Mouse (Mus musculus): ENCODE measurements around the gene Cd86.

The Cd86 gene

GRCm38 (mm10) chr16:36665782-36666181 lies at the start of gene Cd86:
Gene Cd86, minus strand, starts transcription at chr16:36666081.
- DNase-seq (ENCODE audit: low spot score) = no peak

GRCm38 (mm10) chr16:36711760-36712159 lies 45.9 kb upstream of the Cd86 start:
- no peak for DNase-seq (ENCODE audit: low spot score)

- no peak for DNase-seq (ENCODE audit: low spot score)
These were observed 44.9 kb upstream of the Cd86 start for GRCm38 (mm10) chr16:36710794-36711193.

- DNase-seq (ENCODE audit: low spot score) = no peak
These were observed 43.5 kb upstream of the Cd86 start for GRCm38 (mm10) chr16:36709405-36709804.

- no peak for DNase-seq (ENCODE audit: low spot score)
These were observed 42.9 kb upstream of the Cd86 start for GRCm38 (mm10) chr16:36708751-36709150.

GRCm38 (mm10) chr16:36707702-36708423 lies 42.0 kb upstream of the Cd86 start:
- no peak for DNase-seq (ENCODE audit: low spot score)

GRCm38 (mm10) chr16:36700484-36700883 lies 34.6 kb upstream of the Cd86 start:
- no peak for DNase-seq (ENCODE audit: low spot score)

GRCm38 (mm10) chr16:36697331-36697730 lies 31.4 kb upstream of the Cd86 start:
- DNase-seq (ENCODE audit: low spot score) = no peak

GRCm38 (mm10) chr16:36694798-36695290 lies 29.0 kb upstream of the Cd86 start:
- no peak for DNase-seq (ENCODE audit: low spot score)

- DNase-seq (ENCODE audit: low spot score) = no peak
These were observed 28.0 kb upstream of the Cd86 start, which contains the start of gene Ildr1 for GRCm38 (mm10) chr16:36693818-36694413. Gene Ildr1, plus strand, starts transcription at chr16:36693978.

- no peak for DNase-seq (ENCODE audit: low spot score)
These were observed 25.6 kb upstream of the Cd86 start for GRCm38 (mm10) chr16:36691484-36691883.

- no peak for DNase-seq (ENCODE audit: low spot score)
These were observed 22.2 kb upstream of the Cd86 start for GRCm38 (mm10) chr16:36688076-36688475.

- no peak for DNase-seq (ENCODE audit: low spot score)
These were observed 18.5 kb upstream of the Cd86 start for GRCm38 (mm10) chr16:36684325-36684918.

GRCm38 (mm10) chr16:36681829-36682228 lies 15.9 kb upstream of the Cd86 start:
- no peak for DNase-seq (ENCODE audit: low spot score)

GRCm38 (mm10) chr16:36675902-36676301 lies 10.0 kb upstream of the Cd86 start:
- no peak for DNase-seq (ENCODE audit: low spot score)

- DNase-seq (ENCODE audit: low spot score) = no peak
These were observed 9.4 kb upstream of the Cd86 start for GRCm38 (mm10) chr16:36675304-36675703.

- no peak for DNase-seq (ENCODE audit: low spot score)
These were observed 8.8 kb upstream of the Cd86 start for GRCm38 (mm10) chr16:36674457-36675204.

- no peak for DNase-seq (ENCODE audit: low spot score)
These were observed 7.3 kb upstream of the Cd86 start for GRCm38 (mm10) chr16:36673196-36673595.

GRCm38 (mm10) chr16:36670590-36670989 lies 4.7 kb upstream of the Cd86 start:
- no peak for DNase-seq (ENCODE audit: low spot score)

- DNase-seq (ENCODE audit: low spot score) = no peak
These were observed 652 bp upstream of the Cd86 start for GRCm38 (mm10) chr16:36666448-36667017.

GRCm38 (mm10) chr16:36663484-36663883 lies 2.4 kb downstream of the Cd86 start:
- no peak for DNase-seq (ENCODE audit: low spot score)

- DNase-seq (ENCODE audit: low spot score) = no peak
These were observed 4.6 kb downstream of the Cd86 start for GRCm38 (mm10) chr16:36661330-36661729.

Data from MN1 (cell line).